Mouse (Mus musculus) heart, embryonic 15.5 days (tissue): Measurements from ENCODE around the gene Plod2. TPM values are rescaled to one million over a fixed set of nuclear protein-coding genes. Genes with fewer than 3 reads are reported as not detected.

Experiments
- ATAC-seq: fragments of 200-750 bp; cut with Nextera tagmentation; replicated peaks from 2 replicates; pipeline ENCODE4 v1.8.0; 2017; ENCODE audit warnings: low read depth, moderate TSS enrichment; ENCODE audit not compliant: insufficient number of reproducible peaks, insufficient read depth, low FRiP score
- H3K27ac ChIP-seq: fragments of 300-500 bp; sonication (generic); 2 replicates; pipeline ENCODE4 v1.5.1; 2015; ENCODE audit warnings: mild to moderate bottlenecking, inconsistent platforms
- H3K27me3 ChIP-seq: fragments of 300-500 bp; sonication (generic); 2 replicates; pipeline ENCODE4 v1.6.1; 2015; ENCODE audit warnings: inconsistent platforms
- H3K36me3 ChIP-seq: fragments of 300-500 bp; sonication (generic); 2 replicates; pipeline ENCODE4 v1.6.1; 2015; ENCODE audit warnings: mild to moderate bottlenecking, inconsistent platforms
- H3K4me1 ChIP-seq: fragments of 300-500 bp; sonication (generic); replicated peaks from 2 replicates; pipeline ENCODE4 v1.6.1; 2015; ENCODE audit warnings: inconsistent platforms
- H3K4me2 ChIP-seq: fragments of 300-500 bp; sonication (generic); 2 replicates; pipeline ENCODE4 v1.6.1; 2015; ENCODE audit warnings: inconsistent platforms, mild to moderate bottlenecking, moderate library complexity
- H3K4me3 ChIP-seq: fragments of 300-500 bp; sonication (generic); 2 replicates; pipeline ENCODE4 v1.5.1; 2015; ENCODE audit warnings: mild to moderate bottlenecking, inconsistent platforms
- H3K9ac ChIP-seq: fragments of 300-500 bp; sonication (generic); 2 replicates; pipeline ENCODE4 v1.6.1; 2015; ENCODE audit warnings: mild to moderate bottlenecking, inconsistent platforms
- H3K9me3 ChIP-seq: fragments of 300-500 bp; sonication (generic); replicated peaks from 2 replicates; pipeline ENCODE4 v1.6.1; 2016; ENCODE audit warnings: inconsistent platforms
- WGBS: fragments of 180-500 bp; shearing (Covaris S2); methylation state at CpG from one replicate; pipeline ENCODE4 v1.1.7; 2015; ENCODE audit warnings: mixed read lengths; 5-methylcytosine and 5-hydroxymethylcytosine counted together
- polyA plus RNA-seq: library from polyadenylated mRNA; unstranded; fragments of >200 nt; fragmentation: Nextera tagmentation; extraction: Ambion mirVana; gene quantifications from 2 replicates; pipeline ENCODE4 v1.2.1, GENCODE M21; 2015

Plod2 gene
- polyA plus RNA-seq, 1 experiment from 2014 or later: 33.2 TPM

DNA sequence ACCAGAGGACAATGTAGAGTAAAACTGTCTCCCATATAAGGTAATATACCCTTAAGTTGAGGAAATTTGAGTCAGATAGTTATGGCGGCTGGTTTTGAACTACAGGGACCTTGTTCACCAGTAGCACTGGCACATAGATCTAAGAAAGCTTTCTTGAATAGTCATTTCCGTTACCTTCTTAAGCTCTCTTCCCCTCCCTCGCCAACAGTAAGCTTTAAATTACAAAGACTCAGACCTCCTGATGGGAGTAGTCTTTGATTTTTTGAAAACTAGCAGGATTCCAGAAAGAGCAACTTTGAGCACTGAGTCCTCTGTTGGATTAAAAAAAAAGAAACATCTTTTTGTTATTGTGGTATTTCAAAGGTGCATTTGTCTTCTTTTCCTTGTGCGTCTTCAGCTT, 61.5 kb downstream of the Plod2 start:
- Histone ChIP-seq H3K4me2 (no peak overlapping the region), H3K4me1 (no peaks in the 10 kb centered on the region), H3K9me3 (no peaks in the 10 kb centered on the region), H3K36me3 (peaks cover 15% of the 10 kb centered on the region; the same call in 1 of the 2 replicates), H3K27me3 (no peaks in the 10 kb centered on the region), H3K9ac (no peak overlapping the region), H3K4me3 (no peak overlapping the region), H3K27ac (no peak overlapping the region)
- 88% methylated on average over 4 of the region's 4 CpGs for WGBS
- ATAC-seq: no peak

DNA sequence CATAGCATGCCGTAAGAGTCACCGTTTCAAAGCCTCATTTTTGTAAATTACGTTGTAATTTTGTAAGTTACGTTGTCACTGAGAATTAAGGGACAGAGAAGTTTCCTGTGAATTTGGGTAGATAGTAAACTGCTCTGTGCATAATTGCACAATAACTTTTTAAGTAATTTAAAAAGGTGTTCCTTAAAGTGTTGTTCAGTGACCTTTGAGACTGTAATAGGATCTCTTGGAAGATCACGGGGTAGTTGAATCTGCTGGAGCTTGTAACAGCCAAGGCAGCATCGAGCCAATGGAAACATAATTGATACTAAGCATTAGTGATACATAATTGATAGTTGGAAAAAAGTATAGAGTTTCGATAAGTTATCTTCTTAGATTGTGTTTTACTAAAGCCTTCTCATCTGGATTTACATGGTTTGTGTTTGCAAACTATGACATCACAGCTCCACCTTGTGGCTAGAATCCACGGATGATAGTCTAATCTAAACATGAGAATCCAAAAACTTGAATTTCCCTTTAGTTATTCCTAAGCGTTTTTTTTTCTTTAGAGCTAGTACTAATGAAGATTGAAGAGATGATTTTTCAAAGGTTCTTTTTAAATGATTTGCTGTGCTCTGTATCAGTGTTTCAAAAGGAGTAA, 68.7 kb downstream of the Plod2 start:
- 56% methylated on average over 9 of the region's 9 CpGs for WGBS
- Histone ChIP-seq H3K4me1 (no peaks in the 10 kb centered on the region), H3K27me3 (no peaks in the 10 kb centered on the region), H3K4me3 (no peak overlapping the region), H3K4me2 (no peak overlapping the region), H3K36me3 (peaks cover 8% of the 10 kb centered on the region; the same call in 1 of the 2 replicates), H3K9me3 (no peaks in the 10 kb centered on the region), H3K9ac (no peak overlapping the region), H3K27ac (no peak overlapping the region)
- no peak for ATAC-seq

- Histone ChIP-seq H3K36me3 (no peaks in the 10 kb centered on the region), H3K4me1 (no peaks in the 10 kb centered on the region), H3K4me3 (no peak overlapping the region), H3K27me3 (no peaks in the 10 kb centered on the region), H3K4me2 (no peak overlapping the region), H3K27ac (no peak overlapping the region), H3K9me3 (no peaks in the 10 kb centered on the region), H3K9ac (no peak overlapping the region)
- WGBS: 77% methylated on average over 15 of the region's 15 CpGs
- no peak for ATAC-seq
Measured at GRCm38 (mm10) chr9:92612641-92613040, 70.6 kb downstream of the Plod2 start.

DNA sequence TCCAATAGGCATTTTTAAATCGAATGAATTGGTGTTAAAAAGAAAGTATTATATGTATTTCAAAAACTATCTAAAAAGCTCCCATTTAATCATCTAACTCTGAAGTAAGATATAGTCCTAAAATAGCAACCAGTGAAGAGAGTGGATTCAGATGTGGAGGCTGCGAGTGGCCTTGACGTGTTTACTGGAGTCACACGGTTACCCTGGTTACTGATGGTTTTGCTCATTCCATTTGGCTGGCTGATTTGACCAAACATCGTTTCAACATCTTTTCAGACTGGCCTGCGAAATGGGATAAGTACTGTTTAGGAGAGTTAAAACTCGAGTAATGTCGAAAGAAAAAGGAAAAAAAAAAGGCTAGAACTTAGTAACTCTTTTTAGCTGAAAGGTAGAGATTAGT, 71.2 kb downstream of the Plod2 start:
- no peaks in the 10 kb centered on the region for H3K4me1 ChIP-seq
- ATAC-seq: no peak
- H3K36me3 ChIP-seq: no peaks in the 10 kb centered on the region
- no peak overlapping the region for H3K4me2 ChIP-seq
- 58% methylated on average over 8 of the region's 8 CpGs for WGBS
- H3K27me3 ChIP-seq: no peaks in the 10 kb centered on the region
- no peak overlapping the region for H3K4me3 ChIP-seq
- no peak overlapping the region for H3K9ac ChIP-seq
- no peak overlapping the region for H3K27ac ChIP-seq
- no peaks in the 10 kb centered on the region for H3K9me3 ChIP-seq

GRCm38 (mm10) chr9:92616418-92616817, 74.4 kb downstream of the Plod2 start:
- no peak for ATAC-seq
- Histone ChIP-seq H3K4me2 (no peak overlapping the region), H3K36me3 (no peaks in the 10 kb centered on the region), H3K4me3 (no peak overlapping the region), H3K4me1 (no peaks in the 10 kb centered on the region), H3K9ac (no peak overlapping the region), H3K9me3 (no peaks in the 10 kb centered on the region), H3K27me3 (no peaks in the 10 kb centered on the region), H3K27ac (no peak overlapping the region)
- WGBS: 94% methylated on average over 2 of the region's 2 CpGs

DNA sequence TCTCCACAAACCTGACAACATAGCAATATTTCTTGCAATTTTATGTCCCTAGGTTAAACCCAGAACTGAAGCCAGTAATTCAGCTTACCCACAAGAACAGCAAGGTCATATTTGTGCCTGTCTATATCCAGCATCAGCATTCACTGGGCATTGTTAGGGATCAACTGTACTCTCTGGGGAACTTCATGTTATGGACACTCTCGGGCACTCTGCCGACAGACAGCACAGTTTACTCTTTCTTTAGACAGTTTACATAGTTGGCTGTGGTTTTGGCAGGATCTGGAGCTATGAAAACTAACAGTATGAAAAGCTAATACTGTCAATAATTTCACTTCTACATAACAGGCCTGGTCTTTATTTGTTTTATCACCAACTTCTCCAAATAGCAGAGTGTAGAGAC, 75.4 kb downstream of the Plod2 start:
- no peak overlapping the region for H3K27ac ChIP-seq
- 74% methylated on average over 2 of the region's 2 CpGs for WGBS
- no peak overlapping the region for H3K9ac ChIP-seq
- H3K36me3 ChIP-seq: no peaks in the 10 kb centered on the region
- H3K9me3 ChIP-seq: no peaks in the 10 kb centered on the region
- H3K4me2 ChIP-seq: no peak overlapping the region
- no peaks in the 10 kb centered on the region for H3K27me3 ChIP-seq
- no peak for ATAC-seq
- H3K4me3 ChIP-seq: no peak overlapping the region
- 0 out of 2 replicates have a peak, but pooled peaks cover 3% of the 10 kb centered on the region for H3K4me1 ChIP-seq

DNA sequence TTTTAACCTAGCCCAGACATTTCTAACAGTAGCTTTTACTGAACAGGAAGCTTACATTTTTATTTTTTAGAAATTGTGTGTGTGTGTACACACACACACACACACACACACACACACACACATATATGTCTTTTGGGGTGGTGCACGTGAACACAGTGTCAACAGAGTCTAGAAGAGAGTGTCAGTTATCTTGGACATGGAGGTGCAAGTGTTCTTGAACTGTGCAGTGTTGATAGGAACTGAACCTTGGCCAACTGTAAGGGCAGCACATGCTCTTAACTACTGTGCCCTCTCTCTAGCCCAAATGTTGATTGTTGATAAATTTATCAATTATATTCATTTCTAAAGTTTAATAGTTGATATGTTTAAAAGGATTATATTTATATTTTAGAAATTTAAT, 78.1 kb downstream of the Plod2 start:
- Histone ChIP-seq H3K4me3 (no peak overlapping the region), H3K27ac (no peak overlapping the region), H3K4me1 (0 out of 2 replicates have a peak, but pooled peaks cover 3% of the 10 kb centered on the region), H3K27me3 (no peaks in the 10 kb centered on the region), H3K36me3 (no peaks in the 10 kb centered on the region), H3K9ac (no peak overlapping the region), H3K4me2 (no peak overlapping the region), H3K9me3 (no peaks in the 10 kb centered on the region)
- no peak for ATAC-seq
- 58% methylated on average over 1 of the region's 1 CpGs for WGBS

DNA sequence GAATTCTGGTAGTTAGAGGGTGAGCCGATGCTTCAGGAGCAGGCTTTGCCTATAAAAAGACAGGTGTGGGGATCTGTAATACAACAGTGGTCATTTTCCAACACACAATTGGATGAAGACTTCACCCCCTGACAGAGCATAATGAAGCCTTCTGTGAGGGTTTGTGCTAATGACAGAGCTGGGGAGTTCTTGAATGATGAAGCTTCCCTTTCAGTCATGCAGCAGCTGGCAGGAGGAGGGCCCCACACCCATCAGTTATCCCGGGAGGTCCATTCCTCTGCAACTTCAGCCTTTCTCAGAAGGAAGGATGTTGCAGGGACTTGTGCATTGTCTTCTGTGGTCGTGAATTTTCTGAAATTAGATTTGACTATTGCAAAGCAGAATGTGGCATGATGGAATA, 79.2 kb downstream of the Plod2 start:
- Histone ChIP-seq H3K27ac (no peak overlapping the region), H3K27me3 (no peaks in the 10 kb centered on the region), H3K36me3 (no peaks in the 10 kb centered on the region), H3K4me3 (no peak overlapping the region), H3K4me1 (0 out of 2 replicates have a peak, but pooled peaks cover 3% of the 10 kb centered on the region), H3K4me2 (no peak overlapping the region), H3K9ac (no peak overlapping the region), H3K9me3 (no peaks in the 10 kb centered on the region)
- WGBS: 68% methylated on average over 3 of the region's 3 CpGs
- no peak for ATAC-seq

- WGBS: 33% methylated on average over 2 of the region's 2 CpGs
- no peaks in the 10 kb centered on the region for H3K9me3 ChIP-seq
- ATAC-seq: no peak
- H3K4me3 ChIP-seq: no peak overlapping the region
- H3K27me3 ChIP-seq: no peaks in the 10 kb centered on the region
- no peak overlapping the region for H3K9ac ChIP-seq
- no peak overlapping the region for H3K27ac ChIP-seq
- H3K4me1 ChIP-seq: 0 out of 2 replicates have a peak, but pooled peaks cover 3% of the 10 kb centered on the region
- no peaks in the 10 kb centered on the region for H3K36me3 ChIP-seq
- no peak overlapping the region for H3K4me2 ChIP-seq
Measured at GRCm38 (mm10) chr9:92621878-92622282, 79.9 kb downstream of the Plod2 start.

DNA sequence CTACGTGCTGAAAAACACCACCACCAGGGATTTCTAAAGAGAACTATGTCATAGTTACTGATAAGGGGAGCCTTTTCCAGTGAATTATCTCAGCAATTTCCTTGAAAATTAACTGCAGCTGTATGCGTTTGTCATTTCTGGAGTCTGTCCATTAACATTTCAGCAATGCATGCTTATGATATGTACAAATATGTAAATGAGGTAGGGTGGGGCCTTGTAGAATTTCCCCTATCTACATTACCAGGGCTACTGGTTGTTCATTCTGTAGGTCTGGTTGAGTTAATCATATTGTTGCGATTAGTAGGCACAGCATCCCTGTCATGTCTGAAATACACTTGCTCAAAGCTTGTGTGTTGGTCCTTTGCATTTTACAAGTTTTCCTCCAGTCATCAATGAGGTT, 92.8 kb downstream of the Plod2 start:
- no peak for ATAC-seq

DNA sequence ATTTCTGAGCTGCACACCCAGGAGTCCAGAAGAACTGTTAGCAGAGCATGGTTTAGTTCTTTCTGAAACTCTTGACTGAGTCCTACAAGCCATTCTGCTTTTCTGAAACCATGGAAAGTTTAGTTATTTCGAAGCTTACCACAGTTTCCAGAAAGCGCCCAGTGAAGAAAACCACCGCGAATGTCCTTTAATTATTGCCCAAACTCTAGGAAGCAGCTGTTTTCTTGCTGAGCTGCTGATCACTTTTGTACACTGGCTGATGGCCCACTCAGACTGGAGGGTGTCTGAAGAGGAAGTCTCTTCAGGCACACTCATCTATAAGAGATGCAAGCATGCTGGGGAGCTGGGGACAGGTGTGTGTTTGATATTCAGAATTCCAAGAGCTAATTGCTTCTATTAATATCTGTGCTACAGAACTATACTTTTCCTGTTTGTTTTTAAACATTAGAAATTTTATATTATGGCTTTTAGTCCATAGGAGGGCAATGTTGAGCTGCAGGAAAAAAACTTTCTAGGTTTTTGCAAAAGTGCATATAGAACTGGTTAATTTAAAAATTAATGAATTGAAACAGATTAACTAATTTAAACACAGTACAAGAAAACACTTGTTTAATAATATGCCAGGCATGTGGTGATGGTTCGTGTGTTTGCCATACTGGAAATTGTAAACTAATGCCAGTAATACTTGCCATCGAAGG, 97.3 kb downstream of the Plod2 start:
- H3K4me2 ChIP-seq: no peak overlapping the region
- H3K4me3 ChIP-seq: no peak overlapping the region
- 78% methylated on average over 6 of the region's 6 CpGs for WGBS
- H3K27ac ChIP-seq: no peak overlapping the region
- ATAC-seq: no peak
- H3K9ac ChIP-seq: no peak overlapping the region
- no peaks in the 10 kb centered on the region for H3K9me3 ChIP-seq
- H3K27me3 ChIP-seq: no peaks in the 10 kb centered on the region
- H3K4me1 ChIP-seq: no peaks in the 10 kb centered on the region
- no peaks in the 10 kb centered on the region for H3K36me3 ChIP-seq

More for the DNA sequence above, 92.8 kb downstream of the Plod2 start:
- H3K4me3 ChIP-seq: no peak overlapping the region
- H3K4me2 ChIP-seq: no peak overlapping the region
- H3K9me3 ChIP-seq: no peaks in the 10 kb centered on the region
- H3K27ac ChIP-seq: no peak overlapping the region
- no peak overlapping the region for H3K9ac ChIP-seq
- H3K27me3 ChIP-seq: no peaks in the 10 kb centered on the region
- H3K4me1 ChIP-seq: no peaks in the 10 kb centered on the region
- H3K36me3 ChIP-seq: no peaks in the 10 kb centered on the region
- 57% methylated on average over 3 of the region's 3 CpGs for WGBS

- Histone ChIP-seq H3K9me3 (no peaks in the 10 kb centered on the region), H3K4me2 (no peak overlapping the region), H3K36me3 (no peaks in the 10 kb centered on the region), H3K9ac (no peak overlapping the region), H3K27me3 (no peaks in the 10 kb centered on the region), H3K4me3 (no peak overlapping the region), H3K27ac (no peak overlapping the region), H3K4me1 (no peaks in the 10 kb centered on the region)
- no peak for ATAC-seq
- 58% methylated on average over 1 of the region's 1 CpGs for WGBS
Measured at GRCm38 (mm10) chr9:92641717-92642116, 99.7 kb downstream of the Plod2 start.
